9 mouse cellular contexts compared by ENCODE assay signal in genomic region chr1:89323091-89323490, GRCm38 (mm10).
A peak's percentile ranks its signal among the peaks of the same experiment; 100 is the strongest.
DNase-seq lines count a peak whose midpoint lies in the region; TF ChIP-seq lines count a peak whose summit lies in the region.
"Had no signal": no experiment of that assay in that cellular context is flagged by ENCODE, and none has a peak within 500 bp of the region (broad histone marks: within the 10 kb centered on the region; RNA-seq: fewer than 3 reads in every experiment).

No protein-coding gene starts in this region.

- TF ChIP-seq EP300 in heart, adult 2 months (IDR thresholded peaks at IDR 0.05; ENCODE audit: insufficient read depth, low read depth, low read length) = no peak

- peak; percentile 47 to 59 for DNase-seq in heart, adult 2 months
- no peak for DNase-seq in heart, postnatal 25 days (ENCODE audit: low spot score)
- peak; percentile 23 to 68 for DNase-seq in spleen, postnatal 4 days (ENCODE audit: low spot score in 2 of 2)
- no peak for DNase-seq in spleen, adult 12 weeks (ENCODE audit: low spot score)
- peak; percentile 41 for DNase-seq in cerebellum, postnatal 36 days
- DNase-seq in heart, postnatal 36 days = peak; percentile 52 to 69
- peak; percentile 65 for DNase-seq in lung, postnatal 25 days (ENCODE audit: low spot score)
- DNase-seq in frontal cortex, postnatal 10 days (ENCODE audit: low spot score in 2 of 2) = no peak

- no peak overlapping the region for H3K9ac ChIP-seq in heart, adult 2 months (ENCODE audit: low read depth, low read length)
- H3K9ac ChIP-seq: neural tube, embryonic 13.5 days had no signal

- H3K79me2 ChIP-seq in heart, adult 2 months (replicated peaks; ENCODE audit: control insufficient read depth, insufficient read depth, low read length) = no peaks in the 10 kb centered on the region

- no peaks in the 10 kb centered on the region for H3K27me3 ChIP-seq in heart, adult 2 months (ENCODE audit: control insufficient read depth, insufficient read depth, low read length)
- H3K27me3 ChIP-seq: neural tube, embryonic 13.5 days had no signal

- H3K4me3 ChIP-seq in heart, adult 2 months = no peak overlapping the region
- H3K4me3 ChIP-seq: neural tube, embryonic 13.5 days had no signal

- peak overlapping the region; percentile 78 for H3K27ac ChIP-seq in heart, adult 2 months
- H3K27ac ChIP-seq: neural tube, embryonic 13.5 days had no signal

- no peaks in the 10 kb centered on the region for H3K36me3 ChIP-seq in heart, adult 2 months (ENCODE audit: control insufficient read depth, insufficient read depth, low read length)
- H3K36me3 ChIP-seq: neural tube, embryonic 13.5 days had no signal

- intact Hi-C loops in heart, adult 2 months (cut with DNase I) = loop anchor here (1.0 to 5.0 kb wide), 4 partner anchors 51 to 201 kb away; partner anchors contain the start of gene Agap1
- intact Hi-C loops in heart, postnatal 25 days (cut with DNase I) = loop anchor here (1.0 to 5.0 kb wide), 5 partner anchors 86 to 309 kb away; no protein-coding TSS in a partner anchor
- intact Hi-C loops in heart, postnatal 36 days (cut with DNase I) = loop anchor here (2.0 to 5.0 kb wide), 3 partner anchors 86 to 259 kb away; no protein-coding TSS in a partner anchor

- H3K4me1 ChIP-seq in heart, adult 2 months (ENCODE audit: control insufficient read depth, insufficient read depth, low read length) = peaks cover 6% of the 10 kb centered on the region
- H3K4me1 ChIP-seq: neural tube, embryonic 13.5 days had no signal

- peak; percentile 82 for TF ChIP-seq CTCF in heart, adult 2 months (IDR thresholded peaks at IDR 0.05)

- 18% methylated on average over 2 of the region's 2 CpGs for WGBS in heart, adult 2 months

- no peak for TF ChIP-seq POLR2A in heart, adult 2 months (IDR thresholded peaks at IDR 0.05; ENCODE audit: insufficient read depth, low read depth, low read length)

Comparison
In these comparisons a context has a peak if more than half of its experiments do, and no peak if none do; other contexts are left out.
1. DNase-seq: peak in heart, adult 2 months (2 of 2), spleen, postnatal 4 days (2 of 2), cerebellum, postnatal 36 days (2 of 2), heart, postnatal 36 days (2 of 2) and lung, postnatal 25 days (single experiment); none in heart, postnatal 25 days (single experiment), spleen, adult 12 weeks (single experiment) and frontal cortex, postnatal 10 days (0 of 2).